Mouse (Mus musculus) cortical plate, adult 2 months (tissue): Measurements from ENCODE around the gene Tpbpa. TPM values are rescaled to one million over a fixed set of nuclear protein-coding genes. Genes with fewer than 3 reads are reported as not detected.

Experiments
- H3K27ac ChIP-seq: fragments of 200-500 bp; 2 replicates; pipeline ENCODE4 v1.5.1; 2012; ENCODE audit warnings: low read length, control low read depth, inconsistent platforms; ENCODE audit not compliant: insufficient read depth
- H3K4me1 ChIP-seq: fragments of 200-500 bp; 2 replicates; pipeline ENCODE4 v1.6.1; 2011; ENCODE audit warnings: low read length; ENCODE audit not compliant: control insufficient read depth, insufficient read depth
- H3K4me3 ChIP-seq: fragments of 200-500 bp; 2 replicates; pipeline ENCODE4 v1.5.1; 2011; ENCODE audit warnings: mild to moderate bottlenecking, low read length, control low read depth; ENCODE audit not compliant: insufficient read depth
- CTCF ChIP-seq: fragments of 200-500 bp; IDR thresholded peaks from 2 replicates; pipeline ENCODE4 v1.5.1; 2011; ENCODE audit warnings: mild to moderate bottlenecking, control low read depth, low read length; ENCODE audit not compliant: insufficient read depth; ENCODE audit errors: extremely low read depth
- POLR2A ChIP-seq: fragments of 200-500 bp; IDR thresholded peaks from 2 replicates; pipeline ENCODE4 v1.6.1; 2011; ENCODE audit warnings: mild to moderate bottlenecking, low read length, control low read depth; ENCODE audit not compliant: insufficient read depth; ENCODE audit errors: extremely low read depth
- polyA plus RNA-seq: library from polyadenylated mRNA; depleted of rRNA; stranded (reverse); fragments of >200 nt; gene quantifications from 2 replicates; pipeline ENCODE4 v1.2.3, GENCODE M21; 2012; rRNA removed

Tpbpa gene
- polyA plus RNA-seq, 1 experiment: not detected

- Histone ChIP-seq H3K27ac (no peak overlapping the region), H3K4me3 (no peak overlapping the region), H3K4me1 (no peaks in the 10 kb centered on the region)
- TF ChIP-seq CTCF (no peak), POLR2A (no peak)
Measured at GRCm38 (mm10) chr13:60892301-60892700, 49.5 kb downstream of the Tpbpa start.

Other genes starting within 250 kb of the Tpbpa start
- gene BC051665, start 155.6 kb downstream of the Tpbpa start, polyA plus RNA-seq: not detected in 2 replicates
- not detected in 2 replicates for gene Ctsll3, start 139.1 kb downstream of the Tpbpa start, polyA plus RNA-seq
- gene 4930486L24Rik, start 77.5 kb downstream of the Tpbpa start, polyA plus RNA-seq: 0.15 TPM in 1 of 2 replicates, not detected in the other
- gene Gm49392, start 45.1 kb downstream of the Tpbpa start, polyA plus RNA-seq: 0.13 and 0.17 TPM in 2 replicates
- gene Ctla2b, start 44.5 kb downstream of the Tpbpa start, polyA plus RNA-seq: 1.4 and 2.3 TPM in 2 replicates
- gene Tpbpb, start 37.1 kb downstream of the Tpbpa start, polyA plus RNA-seq: 0.09 and 0.10 TPM in 2 replicates
- not detected in 2 replicates for gene Gm49393, start 6.4 kb downstream of the Tpbpa start, polyA plus RNA-seq
- 1.7 and 2.5 TPM in 2 replicates for gene Gm49391, start 5.4 kb downstream of the Tpbpa start, polyA plus RNA-seq
- 12.2 and 15.4 TPM in 2 replicates for gene Ctla2a, start 5.4 kb downstream of the Tpbpa start, polyA plus RNA-seq
- 0.25 TPM in 1 of 2 replicates, not detected in the other for gene Ctsj, start 64.0 kb upstream of the Tpbpa start, polyA plus RNA-seq
- not detected in 2 replicates for gene Ctsq, start 98.6 kb upstream of the Tpbpa start, polyA plus RNA-seq
- not detected in 2 replicates for gene Ctsr, start 222.3 kb upstream of the Tpbpa start, polyA plus RNA-seq